In genomic region chr19:37836900-37837299, GRCm38 (mm10) we compare ENCODE assay signal across 13 mouse cellular contexts.
DNase-seq lines count a peak whose midpoint lies in the region; ATAC-seq and TF ChIP-seq lines count a peak whose summit lies in the region.
"Had no signal": no experiment of that assay in that cellular context is flagged by ENCODE, and none has a peak within 500 bp of the region (broad histone marks: within the 10 kb centered on the region; RNA-seq: fewer than 3 reads in every experiment).

No protein-coding gene starts in this region.

- intact Hi-C loops in heart, postnatal 25 days (cut with DNase I): no loop called here

- no peak overlapping the region for H3K4me3 ChIP-seq in heart, embryonic 10.5 days
- H3K4me3 ChIP-seq in liver, embryonic 14.5 days (ENCODE audit: insufficient read depth in 1 of 2, low read depth in 2 of 2, low read length in 2 of 2): no peak overlapping the region
- no peak overlapping the region for H3K4me3 ChIP-seq in liver, embryonic 12.5 days
- H3K4me3 ChIP-seq: midbrain, embryonic 13.5 days had no signal

- no peak for ATAC-seq in liver, embryonic 14.5 days (ENCODE audit: insufficient read depth)
- ATAC-seq in liver, embryonic 12.5 days: no peak
- ATAC-seq: hindbrain, postnatal 0 days; midbrain, embryonic 13.5 days had no signal

- H3K4me2 ChIP-seq in liver, embryonic 14.5 days (ENCODE audit: low read depth): no peak overlapping the region
- H3K4me2 ChIP-seq in liver, embryonic 12.5 days: no peak overlapping the region
- H3K4me2 ChIP-seq: midbrain, embryonic 13.5 days had no signal

- no peaks in the 10 kb centered on the region for H3K27me3 ChIP-seq in heart, embryonic 10.5 days (ENCODE audit: insufficient read depth, poor library complexity, severe bottlenecking)
- no peaks in the 10 kb centered on the region for H3K27me3 ChIP-seq in liver, embryonic 14.5 days (ENCODE audit: control insufficient read depth, insufficient read depth, low read length)
- no peaks in the 10 kb centered on the region for H3K27me3 ChIP-seq in liver, embryonic 12.5 days (replicated peaks)
- H3K27me3 ChIP-seq in splenic B cell, adult 2 months (ENCODE audit: control insufficient read depth, insufficient read depth, low read length, poor library complexity, severe bottlenecking): no peaks in the 10 kb centered on the region
- H3K27me3 ChIP-seq: midbrain, embryonic 13.5 days had no signal

- no peak for DNase-seq in heart, embryonic 10.5 days (ENCODE audit: low spot score)
- DNase-seq in heart, postnatal 25 days (ENCODE audit: low spot score): no peak
- DNase-seq in liver, embryonic 14.5 days (ENCODE audit: low read depth in 3 of 3, low spot score in 3 of 3): no peak
- peak; percentile 25 for DNase-seq in Muller cell, postnatal 12 days (ENCODE audit: inconsistent ontology term)
- peak; percentile 39 for DNase-seq in splenic B cell, adult 2 months (ENCODE audit: low read depth, low spot score)
- DNase-seq in layer of hippocampus, adult 11-12 months (ENCODE audit: low spot score): no peak
- DNase-seq: adrenal gland, adult 8-10 months; cerebellum, adult 9-11 months; heart, postnatal 36 days; lung, postnatal 36 days had no signal

- H3K9me3 ChIP-seq in heart, embryonic 10.5 days: no peaks in the 10 kb centered on the region
- H3K9me3 ChIP-seq in liver, embryonic 14.5 days (ENCODE audit: control insufficient read depth, low read length): no peaks in the 10 kb centered on the region
- H3K9me3 ChIP-seq in liver, embryonic 12.5 days (replicated peaks): no peaks in the 10 kb centered on the region
- H3K9me3 ChIP-seq: midbrain, embryonic 13.5 days had no signal

- WGBS in heart, embryonic 10.5 days: 48% methylated on average over 5 of the region's 5 CpGs
- WGBS in liver, embryonic 14.5 days (ENCODE audit: insufficient replicate concordance): 35% methylated on average over 5 of the region's 5 CpGs
- 33% methylated on average over 5 of the region's 5 CpGs for WGBS in liver, embryonic 12.5 days (ENCODE audit: insufficient replicate concordance)

- no peak overlapping the region for H3K9ac ChIP-seq in liver, embryonic 14.5 days (replicated peaks)
- H3K9ac ChIP-seq in liver, embryonic 12.5 days: no peak overlapping the region
- H3K9ac ChIP-seq: midbrain, embryonic 13.5 days had no signal

- no peaks in the 10 kb centered on the region for H3K36me3 ChIP-seq in heart, embryonic 10.5 days
- no peaks in the 10 kb centered on the region for H3K36me3 ChIP-seq in liver, embryonic 14.5 days (replicated peaks; ENCODE audit: control insufficient read depth, insufficient read depth, low read depth)
- no peaks in the 10 kb centered on the region for H3K36me3 ChIP-seq in liver, embryonic 12.5 days
- H3K36me3 ChIP-seq in splenic B cell, adult 2 months (ENCODE audit: control insufficient read depth, insufficient read depth, low read length, poor library complexity, severe bottlenecking): no peaks in the 10 kb centered on the region
- H3K36me3 ChIP-seq: midbrain, embryonic 13.5 days had no signal

- peaks cover 15% of the 10 kb centered on the region for H3K4me1 ChIP-seq in heart, embryonic 10.5 days
- H3K4me1 ChIP-seq in liver, embryonic 14.5 days (replicated peaks; ENCODE audit: control insufficient read depth in 2 of 2, insufficient read depth in 2 of 2, low read length in 1 of 2): no peaks in the 10 kb centered on the region
- H3K4me1 ChIP-seq in liver, embryonic 12.5 days: no peaks in the 10 kb centered on the region
- H3K4me1 ChIP-seq: midbrain, embryonic 13.5 days had no signal

- H3K27ac ChIP-seq in heart, embryonic 10.5 days: peak overlapping the region; percentile 37; the same call in 1 of the 2 replicates
- no peak overlapping the region for H3K27ac ChIP-seq in liver, embryonic 14.5 days
- H3K27ac ChIP-seq in liver, embryonic 12.5 days: no peak overlapping the region
- H3K27ac ChIP-seq: hindbrain, postnatal 0 days; midbrain, embryonic 13.5 days had no signal

- TF ChIP-seq EP300 in liver, embryonic 14.5 days (IDR thresholded peaks at IDR 0.05; ENCODE audit: low read depth): no peak

- TF ChIP-seq CTCF in liver, embryonic 14.5 days (IDR thresholded peaks at IDR 0.05; ENCODE audit: low read depth): peak; percentile 27; the same call in 1 of the 2 replicates

Comparison
In these comparisons a context has a peak if more than half of its experiments do, and no peak if none do; other contexts are left out.
1. DNase-seq: peak in Muller cell, postnatal 12 days (single experiment) and splenic B cell, adult 2 months (single experiment); none in heart, embryonic 10.5 days (single experiment), heart, postnatal 25 days (single experiment), liver, embryonic 14.5 days (0 of 3) and layer of hippocampus, adult 11-12 months (single experiment).